Mouse (Mus musculus) gonadal fat pad, adult 2 months (tissue): ENCODE results near the gene Gdf3. TPM values are rescaled to one million over a fixed set of nuclear protein-coding genes. Genes with fewer than 3 reads are reported as not detected.

ENCODE experiments used
- DNase-seq: peaks from one replicate; pipeline ENCODE4 v3.0.0-alpha.2; 2012; ENCODE audit warnings: low read depth
- polyA plus RNA-seq: library from polyadenylated mRNA; depleted of rRNA; stranded (reverse); fragments of >200 nt; gene quantifications from 2 replicates; pipeline ENCODE4 v1.2.3, GENCODE M21; 2012; rRNA removed

The Gdf3 gene
- polyA plus RNA-seq, 1 experiment = 0.04 TPM

DNA sequence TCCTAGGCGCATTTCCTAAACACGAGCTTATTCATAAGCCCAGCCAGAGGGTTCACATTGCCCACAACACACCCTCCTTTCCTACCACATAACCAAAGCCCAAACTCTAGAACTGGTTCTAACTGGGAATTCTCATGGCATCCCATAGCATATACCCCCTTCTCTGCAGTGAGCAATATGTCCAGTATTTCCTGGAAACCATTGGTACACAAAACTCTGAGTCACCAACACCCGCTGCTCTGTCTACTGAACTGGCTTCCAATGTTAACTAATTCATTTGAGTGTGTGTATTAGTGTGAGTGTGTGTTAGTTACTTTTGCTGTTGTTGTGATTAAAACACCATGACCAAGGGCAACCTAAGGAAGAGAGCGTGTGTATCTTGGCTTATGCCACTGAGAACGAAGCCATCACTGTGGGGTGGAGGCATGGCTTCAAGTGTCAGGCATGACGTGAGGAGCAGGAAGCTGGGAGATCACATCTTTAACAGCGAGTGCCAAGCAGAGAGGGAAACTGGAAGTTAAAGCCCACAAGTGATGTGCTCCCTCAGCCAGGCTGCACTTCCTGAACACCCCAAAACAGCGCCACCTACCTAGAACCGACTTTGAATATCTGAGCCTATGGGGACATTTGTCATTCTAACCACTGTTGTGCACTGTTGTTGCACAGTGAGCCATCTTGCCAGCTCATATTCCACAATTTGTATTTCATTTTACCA is 44.7 kb downstream of the Gdf3 start:
- no peak for DNase-seq

DNA sequence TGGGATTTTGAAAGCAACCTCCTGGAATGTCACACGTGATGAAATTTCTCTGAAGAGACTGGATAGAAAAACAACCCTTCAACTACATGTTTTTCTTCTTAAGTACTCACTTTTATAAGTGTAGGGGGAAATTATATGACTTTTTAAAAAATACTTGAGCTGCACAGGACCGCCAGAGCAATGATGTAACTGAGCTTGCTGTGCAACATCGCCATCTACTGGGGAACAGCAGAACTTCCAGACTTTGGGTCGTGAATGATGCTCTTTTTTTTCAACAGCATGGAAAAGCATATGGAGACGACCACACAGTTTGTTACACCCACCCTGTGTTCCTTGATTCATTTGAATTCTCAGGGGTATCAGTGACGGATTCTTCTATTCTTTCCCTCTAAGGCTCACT is 47.4 kb downstream of the Gdf3 start:
- no peak for DNase-seq

DNA sequence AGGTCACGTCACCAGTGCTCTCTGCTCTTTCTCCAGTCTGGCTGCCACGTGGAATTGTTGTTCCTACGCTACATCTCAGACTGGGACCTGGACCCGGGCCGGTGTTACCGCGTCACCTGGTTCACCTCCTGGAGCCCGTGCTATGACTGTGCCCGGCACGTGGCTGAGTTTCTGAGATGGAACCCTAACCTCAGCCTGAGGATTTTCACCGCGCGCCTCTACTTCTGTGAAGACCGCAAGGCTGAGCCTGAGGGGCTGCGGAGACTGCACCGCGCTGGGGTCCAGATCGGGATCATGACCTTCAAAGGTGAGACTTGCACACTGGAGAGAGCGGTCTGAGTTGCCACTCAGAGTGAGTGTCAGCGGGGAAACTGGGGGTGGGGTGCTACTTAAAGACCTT is 48.9 kb downstream of the Gdf3 start:
- no peak for DNase-seq

DNA sequence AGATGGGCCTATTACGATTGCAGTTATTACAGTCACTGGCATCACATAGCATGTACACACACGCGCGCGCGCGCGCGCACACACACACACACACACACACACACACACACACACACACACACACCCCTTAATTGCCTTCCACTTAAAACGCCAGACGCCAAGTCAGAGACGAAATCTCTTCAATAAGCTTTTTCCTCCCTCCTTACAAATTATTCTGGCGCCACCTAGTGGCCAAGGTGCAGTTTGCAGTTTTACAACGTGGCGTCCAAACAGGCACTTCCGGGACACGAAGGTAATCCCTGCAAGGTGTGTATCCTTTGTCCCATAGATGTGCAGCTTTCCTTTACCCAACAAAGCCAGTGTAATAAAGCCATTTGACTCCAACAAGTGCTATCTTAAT is 49.5 kb downstream of the Gdf3 start:
- no peak for DNase-seq

DNA sequence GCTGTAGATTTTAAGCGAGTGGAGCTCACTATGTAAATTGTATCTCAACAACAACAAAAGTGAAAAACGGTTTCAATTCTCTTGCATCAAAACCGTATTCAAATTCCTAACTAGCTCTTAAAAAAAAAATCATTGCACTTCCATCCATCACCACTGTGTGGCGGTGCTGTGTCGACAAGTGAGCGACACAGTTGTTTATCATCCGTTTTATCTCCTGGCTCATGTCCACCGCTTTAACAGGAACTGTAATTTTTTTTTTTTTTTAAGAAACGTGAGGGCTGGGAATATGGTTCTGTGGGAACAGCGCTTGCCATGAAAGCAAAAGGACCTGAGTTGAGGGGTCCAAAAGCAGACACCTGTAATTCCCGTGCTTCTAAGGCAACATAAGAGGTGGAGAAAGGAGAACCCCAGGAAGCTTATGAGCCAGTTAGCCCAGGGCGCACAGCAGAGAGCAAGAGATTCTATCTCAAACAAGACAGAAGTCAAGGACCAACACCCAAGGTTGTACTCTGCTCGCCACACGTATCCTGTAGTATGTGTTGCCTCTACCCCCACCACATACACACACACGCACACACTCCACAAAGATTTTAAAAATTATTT is 52.8 kb downstream of the Gdf3 start:
- DNase-seq = no peak

Other genes with a start within 250 kb of the Gdf3 start
- gene Rimklb, start 111.3 kb downstream of the Gdf3 start, polyA plus RNA-seq = 2.2 and 2.9 TPM in 2 replicates
- 74.4 and 198 TPM in 2 replicates for gene Mfap5, start 104.2 kb downstream of the Gdf3 start, polyA plus RNA-seq
- gene Aicda, start 56.3 kb downstream of the Gdf3 start, polyA plus RNA-seq = not detected in 2 replicates
- gene Apobec1, start 7.6 kb downstream of the Gdf3 start, polyA plus RNA-seq = 31.5 and 39.9 TPM in 2 replicates
- gene Dppa3, start 16.3 kb upstream of the Gdf3 start, polyA plus RNA-seq = not detected in 2 replicates
- gene Nanog, start 97.4 kb upstream of the Gdf3 start, polyA plus RNA-seq = 0.23 and 0.29 TPM in 2 replicates
- 23.2 and 27.8 TPM in 2 replicates for gene Slc2a3, start 191.6 kb upstream of the Gdf3 start, polyA plus RNA-seq
- 10.4 and 15.8 TPM in 2 replicates for gene Foxj2, start 209.8 kb upstream of the Gdf3 start, polyA plus RNA-seq
- 7.3 and 8.2 TPM in 2 replicates for gene C3ar1, start 246.1 kb upstream of the Gdf3 start, polyA plus RNA-seq